In the genomic region with DNA sequence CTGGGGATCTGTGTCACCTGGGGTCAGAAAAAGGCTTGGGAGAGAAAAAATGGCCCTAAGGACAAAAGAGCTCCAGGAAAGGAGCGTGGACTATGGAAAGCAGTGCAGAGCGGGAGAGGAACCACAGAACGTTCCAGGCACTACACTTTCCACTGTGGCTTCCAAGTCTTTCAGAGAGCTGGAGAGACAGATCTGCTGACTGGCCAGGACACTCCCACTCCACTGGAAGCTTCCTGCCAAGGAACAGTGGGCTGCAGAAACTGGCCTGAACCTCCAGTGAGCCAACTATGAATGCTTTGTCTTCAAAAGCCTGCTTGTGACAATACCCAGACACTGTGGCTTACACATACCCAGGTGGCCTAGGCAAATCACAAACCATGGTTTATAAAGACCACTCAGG, we compare ENCODE assay signal across 8 mouse cellular contexts.
DNase-seq lines count a peak whose midpoint lies in the region; ATAC-seq and TF ChIP-seq lines count a peak whose summit lies in the region.

No protein-coding gene starts in this region.

- H3K27me3 ChIP-seq in midbrain, embryonic 16.5 days (ENCODE audit: control insufficient read depth, insufficient read depth, low read depth, low read length): no peaks in the 10 kb centered on the region
- H3K27me3 ChIP-seq in midbrain, embryonic 13.5 days: no peaks in the 10 kb centered on the region
- no peaks in the 10 kb centered on the region for H3K27me3 ChIP-seq in heart, embryonic 16.5 days (ENCODE audit: control insufficient read depth, insufficient read depth, low read length)

- peaks cover 4% of the 10 kb centered on the region for H3K36me3 ChIP-seq in midbrain, embryonic 16.5 days (ENCODE audit: control insufficient read depth, insufficient read depth, low read length)
- H3K36me3 ChIP-seq in midbrain, embryonic 13.5 days: peaks cover 22% of the 10 kb centered on the region
- no peaks in the 10 kb centered on the region for H3K36me3 ChIP-seq in heart, embryonic 16.5 days (ENCODE audit: control insufficient read depth, insufficient read depth)

- no peak for ATAC-seq in midbrain, embryonic 16.5 days
- no peak for ATAC-seq in midbrain, embryonic 13.5 days
- peak; percentile 79 for ATAC-seq in heart, embryonic 16.5 days (replicated peaks; ENCODE audit: extremely low read depth, insufficient read depth, low FRiP score)
- ATAC-seq in monocyte, adult 5-6 weeks (replicated peaks; ENCODE audit: insufficient number of reproducible peaks, low FRiP score, low TSS enrichment, poor library complexity, severe bottlenecking): no peak

- intact Hi-C loops in left cerebral cortex, postnatal 4 days (cut with DNase I): no loop called here

- H3K4me3 ChIP-seq in midbrain, embryonic 16.5 days (ENCODE audit: low read depth, low read length): no peak overlapping the region
- no peak overlapping the region for H3K4me3 ChIP-seq in midbrain, embryonic 13.5 days (replicated peaks)
- no peak overlapping the region for H3K4me3 ChIP-seq in cortical plate, adult 2 months (ENCODE audit: insufficient read depth, low read length)
- H3K4me3 ChIP-seq in heart, embryonic 16.5 days (ENCODE audit: low read length): no peak overlapping the region

- TF ChIP-seq POLR2A in cortical plate, adult 2 months (IDR thresholded peaks at IDR 0.05; ENCODE audit: extremely low read depth, insufficient read depth, low read length): no peak

- TF ChIP-seq CTCF in cortical plate, adult 2 months (IDR thresholded peaks at IDR 0.05; ENCODE audit: extremely low read depth, insufficient read depth, low read length): no peak

- WGBS in midbrain, embryonic 16.5 days: 89% methylated on average over 3 of the region's 3 CpGs
- WGBS in midbrain, embryonic 13.5 days: 89% methylated on average over 3 of the region's 3 CpGs
- 45% methylated on average over 3 of the region's 3 CpGs for WGBS in heart, embryonic 16.5 days

- H3K4me1 ChIP-seq in midbrain, embryonic 16.5 days (ENCODE audit: control insufficient read depth, insufficient read depth, low read length): no peaks in the 10 kb centered on the region; the same call in 1 of the 2 replicates
- no peaks in the 10 kb centered on the region for H3K4me1 ChIP-seq in midbrain, embryonic 13.5 days (replicated peaks)
- H3K4me1 ChIP-seq in cortical plate, adult 2 months (ENCODE audit: control insufficient read depth, insufficient read depth, low read length): peaks cover 11% of the 10 kb centered on the region
- peaks cover 3% of the 10 kb centered on the region; the same call in 1 of the 2 replicates for H3K4me1 ChIP-seq in heart, embryonic 16.5 days (ENCODE audit: control insufficient read depth, insufficient read depth, low read length)

- DNase-seq in left cerebral cortex, postnatal 4 days: peak; percentile 29
- DNase-seq in testis, postnatal 10 days (ENCODE audit: low spot score): peak; percentile 47
- no peak for DNase-seq in c-Kit-positive CD71-positive TER-119-positive erythroid progenitor cells, embryonic 14.5 days (ENCODE audit: low spot score)

- no peaks in the 10 kb centered on the region for H3K9me3 ChIP-seq in midbrain, embryonic 16.5 days (replicated peaks; ENCODE audit: control insufficient read depth, low read length, poor library complexity, severe bottlenecking)
- no peaks in the 10 kb centered on the region for H3K9me3 ChIP-seq in midbrain, embryonic 13.5 days
- no peaks in the 10 kb centered on the region for H3K9me3 ChIP-seq in heart, embryonic 16.5 days (replicated peaks; ENCODE audit: control insufficient read depth, low read length)

- no peak overlapping the region for H3K9ac ChIP-seq in midbrain, embryonic 16.5 days (ENCODE audit: low read depth, low read length)
- no peak overlapping the region for H3K9ac ChIP-seq in midbrain, embryonic 13.5 days (replicated peaks)
- no peak overlapping the region for H3K9ac ChIP-seq in heart, embryonic 16.5 days (ENCODE audit: low read length)

- H3K4me2 ChIP-seq in midbrain, embryonic 16.5 days (ENCODE audit: low read length): no peak overlapping the region
- no peak overlapping the region for H3K4me2 ChIP-seq in midbrain, embryonic 13.5 days (replicated peaks)
- no peak overlapping the region for H3K4me2 ChIP-seq in heart, embryonic 16.5 days (ENCODE audit: low read depth, low read length)

- 0 out of 2 replicates have a peak overlapping the region, but pooled peaks have one; percentile 47 for H3K27ac ChIP-seq in midbrain, embryonic 16.5 days (ENCODE audit: low read length)
- no peak overlapping the region for H3K27ac ChIP-seq in midbrain, embryonic 13.5 days
- peak overlapping the region; percentile 53; the same call in 1 of the 2 replicates for H3K27ac ChIP-seq in cortical plate, adult 2 months (ENCODE audit: insufficient read depth, low read length)
- H3K27ac ChIP-seq in heart, embryonic 16.5 days (ENCODE audit: low read length): peak overlapping the region; percentile 56
